Mouse (Mus musculus) embryonic fibroblast, embryonic 13.5 days (primary cell): ENCODE data around the gene Tjp2.

Experiments
- CTCF ChIP-seq: IDR thresholded peaks from 2 replicates; pipeline ENCODE4 v1.5.1; 2011; ENCODE audit warnings: mild to moderate bottlenecking, control low read depth, low read length, moderate library complexity, borderline replicate concordance; ENCODE audit not compliant: insufficient read depth
- POLR2A ChIP-seq: IDR thresholded peaks from 2 replicates; pipeline ENCODE4 v1.6.1; 2011; ENCODE audit warnings: low read depth, mild to moderate bottlenecking, control low read depth, low read length, moderate library complexity

- TF ChIP-seq CTCF (no peak), POLR2A (no peak)
These were observed 3.4 kb downstream of the Tjp2 start for GRCm38 (mm10) chr19:24221455-24221854.
